Mouse (Mus musculus) limb, embryonic 13.5 days (tissue): ENCODE results near the gene Smagp. TPM values are rescaled to one million over a fixed set of nuclear protein-coding genes. Genes with fewer than 3 reads are reported as not detected.

Experiments used
- ATAC-seq: fragments of 200-750 bp; cut with Nextera tagmentation; 2 replicates; pipeline ENCODE4 v1.8.0; 2017; ENCODE audit warnings: low read depth, moderate number of reproducible peaks, moderate TSS enrichment; ENCODE audit not compliant: low FRiP score
- H3K27ac ChIP-seq: fragments of 300-500 bp; sonication (generic); 2 replicates; pipeline ENCODE4 v1.5.1; 2015; ENCODE audit warnings: inconsistent platforms, mild to moderate bottlenecking, moderate library complexity
- H3K27me3 ChIP-seq: fragments of 300-500 bp; sonication (generic); 2 replicates; pipeline ENCODE4 v1.6.1; 2015; ENCODE audit warnings: mild to moderate bottlenecking, inconsistent platforms
- H3K36me3 ChIP-seq: fragments of 300-500 bp; sonication (generic); 2 replicates; pipeline ENCODE4 v1.6.1; 2015; ENCODE audit warnings: inconsistent platforms, mild to moderate bottlenecking, moderate library complexity
- H3K4me1 ChIP-seq: fragments of 300-500 bp; sonication (generic); 2 replicates; pipeline ENCODE4 v1.6.1; 2015; ENCODE audit warnings: inconsistent platforms
- H3K4me2 ChIP-seq: fragments of 300-500 bp; sonication (generic); replicated peaks from 2 replicates; pipeline ENCODE4 v1.6.1; 2015; ENCODE audit warnings: inconsistent platforms, mild to moderate bottlenecking, moderate library complexity
- H3K4me3 ChIP-seq: fragments of 300-500 bp; sonication (generic); 2 replicates; pipeline ENCODE4 v1.5.1; 2015; ENCODE audit warnings: moderate library complexity, mild to moderate bottlenecking, inconsistent platforms
- H3K9ac ChIP-seq: fragments of 300-500 bp; sonication (generic); 2 replicates; pipeline ENCODE4 v1.6.1; 2015; ENCODE audit warnings: mild to moderate bottlenecking, inconsistent platforms
- H3K9me3 ChIP-seq: fragments of 300-500 bp; sonication (generic); 2 replicates; pipeline ENCODE4 v1.6.1; 2016; ENCODE audit warnings: inconsistent platforms
- WGBS: fragments of 180-500 bp; shearing (Covaris S2); methylation state at CpG from one replicate; pipeline ENCODE4 v1.1.7; 2015; 5-methylcytosine and 5-hydroxymethylcytosine counted together
- polyA plus RNA-seq: library from polyadenylated mRNA; unstranded; fragments of >200 nt; fragmentation: Nextera tagmentation; extraction: Ambion mirVana; gene quantifications from 2 replicates; pipeline ENCODE4 v1.2.1, GENCODE M21; 2015

The Smagp gene
- polyA plus RNA-seq, 1 experiment from 2014 or later: 8.5 TPM

DNA sequence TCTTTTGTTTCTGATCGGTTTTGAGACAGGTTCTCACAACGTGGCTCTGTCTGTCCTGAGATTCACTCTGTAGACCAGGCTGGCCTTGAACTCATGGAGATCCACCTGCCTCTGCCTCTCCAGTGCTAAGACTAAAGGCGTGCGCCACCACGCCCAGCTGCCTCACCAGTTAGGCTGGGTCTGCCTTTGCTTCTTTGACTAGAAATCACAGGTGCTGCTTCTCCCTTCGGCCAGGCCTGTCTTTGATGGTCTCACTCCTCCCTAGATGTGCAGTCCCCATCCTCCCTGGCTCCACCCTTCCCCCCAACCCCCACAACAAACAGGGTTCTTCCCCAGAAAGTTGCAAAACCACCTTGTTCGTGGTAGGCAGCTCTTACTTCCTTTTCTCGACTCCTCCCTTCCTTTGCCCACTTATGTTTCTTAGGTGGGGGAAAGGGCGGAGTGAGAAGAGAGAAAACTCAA lies 28.1 kb upstream of the Smagp start:
- H3K4me1 ChIP-seq: 0 out of 2 replicates have a peak, but pooled peaks cover 4% of the 10 kb centered on the region
- ATAC-seq: no peak
- H3K36me3 ChIP-seq: no peaks in the 10 kb centered on the region
- no peak overlapping the region for H3K4me3 ChIP-seq
- no peaks in the 10 kb centered on the region for H3K9me3 ChIP-seq
- no peak overlapping the region for H3K27ac ChIP-seq
- no peak overlapping the region for H3K9ac ChIP-seq
- peaks cover 20% of the 10 kb centered on the region for H3K27me3 ChIP-seq
- no peak overlapping the region for H3K4me2 ChIP-seq
- WGBS: 82% methylated on average over 9 of the region's 9 CpGs

DNA sequence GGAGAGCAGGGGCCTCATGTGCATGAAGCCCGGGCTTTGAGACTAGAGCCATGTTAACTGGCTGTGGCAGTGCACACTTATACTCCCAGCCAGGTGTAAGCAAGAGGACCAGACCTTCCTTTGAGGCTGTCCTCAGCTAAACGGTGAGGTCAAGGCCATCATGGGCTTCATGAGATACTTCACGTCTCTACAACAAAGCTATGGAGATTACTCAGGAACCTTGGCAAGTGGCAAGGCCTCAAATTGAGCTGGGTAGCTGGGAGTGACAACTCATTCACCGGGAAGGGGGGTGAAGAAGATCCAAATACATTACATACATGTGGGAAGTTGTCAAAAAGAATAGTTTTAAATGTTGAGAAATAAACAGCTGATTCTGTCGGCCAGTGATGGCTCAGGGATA lies 24.1 kb upstream of the Smagp start:
- no peak overlapping the region for H3K4me2 ChIP-seq
- H3K27me3 ChIP-seq: peaks cover 8% of the 10 kb centered on the region
- no peak for ATAC-seq
- H3K4me1 ChIP-seq: no peaks in the 10 kb centered on the region
- no peaks in the 10 kb centered on the region for H3K9me3 ChIP-seq
- H3K4me3 ChIP-seq: no peak overlapping the region
- 91% methylated on average over 5 of the region's 5 CpGs for WGBS
- no peaks in the 10 kb centered on the region for H3K36me3 ChIP-seq
- no peak overlapping the region for H3K27ac ChIP-seq
- H3K9ac ChIP-seq: no peak overlapping the region

DNA sequence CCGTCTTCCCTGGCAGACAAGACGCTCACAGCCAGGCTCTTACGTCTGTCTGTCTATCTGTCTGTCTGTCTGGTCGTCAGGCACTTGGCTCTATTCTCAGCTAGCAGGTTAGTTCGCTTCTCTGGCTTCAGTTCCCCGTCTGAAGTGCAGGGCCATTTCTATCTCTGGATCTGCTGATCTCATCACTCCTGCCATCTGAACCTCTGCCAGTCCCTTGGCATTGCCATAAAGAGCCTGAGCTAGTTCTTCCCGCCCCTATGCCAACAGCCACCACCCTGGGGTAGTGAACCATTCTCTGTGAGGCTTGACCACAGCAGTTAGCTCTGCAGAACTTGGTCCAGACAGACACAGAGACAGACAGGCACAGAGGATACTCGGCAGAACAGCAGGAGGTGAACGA lies 23.6 kb upstream of the Smagp start:
- Histone ChIP-seq H3K27me3 (peaks cover 4% of the 10 kb centered on the region; the same call in 1 of the 2 replicates), H3K9ac (no peak overlapping the region), H3K4me1 (no peaks in the 10 kb centered on the region), H3K9me3 (no peaks in the 10 kb centered on the region), H3K4me2 (no peak overlapping the region), H3K27ac (no peak overlapping the region), H3K36me3 (no peaks in the 10 kb centered on the region), H3K4me3 (no peak overlapping the region)
- ATAC-seq: no peak
- 80% methylated on average over 9 of the region's 9 CpGs for WGBS

DNA sequence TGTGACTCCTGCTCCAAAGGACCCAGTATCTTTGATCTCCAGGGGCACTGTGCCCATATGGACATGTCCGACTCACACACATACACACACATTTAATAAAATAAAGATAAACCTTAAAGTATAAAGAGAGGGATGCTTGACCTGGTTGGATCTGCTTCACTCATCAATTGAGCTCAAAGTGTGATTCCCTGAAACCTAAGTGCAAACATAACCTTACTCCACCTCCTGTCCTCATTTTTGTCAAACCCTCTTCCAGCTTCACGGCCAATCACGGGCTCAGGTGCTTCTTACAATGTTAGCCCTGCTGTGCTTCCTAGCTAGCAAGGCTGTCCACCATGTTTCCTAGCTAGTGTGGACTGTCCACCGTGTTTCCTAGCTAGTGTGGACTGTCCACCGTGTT lies 18.5 kb upstream of the Smagp start:
- 79% methylated on average over 5 of the region's 5 CpGs for WGBS
- Histone ChIP-seq H3K36me3 (no peaks in the 10 kb centered on the region), H3K4me1 (no peaks in the 10 kb centered on the region), H3K9ac (no peak overlapping the region), H3K4me3 (no peak overlapping the region), H3K4me2 (no peak overlapping the region), H3K27me3 (no peaks in the 10 kb centered on the region), H3K9me3 (no peaks in the 10 kb centered on the region), H3K27ac (no peak overlapping the region)
- ATAC-seq: no peak

DNA sequence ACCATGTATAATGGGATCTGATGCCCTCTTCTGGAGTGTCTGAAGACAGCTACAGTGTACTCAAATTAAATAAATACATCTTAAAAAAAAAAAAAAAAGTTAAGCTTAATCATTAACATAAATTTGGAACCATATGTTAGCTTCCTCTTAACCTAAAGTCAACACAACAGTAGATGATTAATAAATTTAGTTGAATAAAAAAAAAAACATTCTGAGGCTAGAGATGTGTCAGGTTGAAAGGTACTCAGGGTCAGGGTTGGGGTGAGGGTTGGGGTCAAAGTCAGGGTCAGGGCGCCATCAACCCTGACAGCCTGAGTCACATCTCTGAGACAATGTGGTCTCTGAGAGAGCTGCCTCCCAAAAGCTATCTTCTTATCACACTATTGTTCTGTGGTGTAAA lies 17.5 kb upstream of the Smagp start:
- Histone ChIP-seq H3K27ac (no peak overlapping the region), H3K36me3 (no peaks in the 10 kb centered on the region), H3K9ac (no peak overlapping the region), H3K9me3 (no peaks in the 10 kb centered on the region), H3K27me3 (no peaks in the 10 kb centered on the region), H3K4me1 (no peaks in the 10 kb centered on the region), H3K4me3 (no peak overlapping the region), H3K4me2 (no peak overlapping the region)
- no peak for ATAC-seq
- 90% methylated on average over 1 of the region's 1 CpGs for WGBS

DNA sequence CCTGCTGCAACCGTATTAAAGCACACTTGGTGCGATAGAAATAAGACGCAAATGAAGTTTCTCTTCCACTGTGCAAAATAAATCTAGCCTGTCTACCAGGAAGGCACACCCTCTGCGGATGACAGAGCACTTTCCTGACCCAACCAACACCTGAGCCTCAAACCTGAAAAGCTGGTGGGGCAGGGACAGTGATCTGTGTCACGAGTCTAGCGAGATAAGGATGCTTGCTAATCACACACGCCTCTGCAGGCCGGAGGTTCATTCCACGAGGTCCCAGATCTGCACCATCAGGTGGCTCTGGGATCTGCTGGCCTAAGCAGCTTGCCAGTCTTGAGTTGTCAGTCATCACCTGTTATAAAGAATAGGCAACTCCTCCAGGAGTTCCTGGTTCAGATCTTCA lies 14.9 kb upstream of the Smagp start:
- ATAC-seq: no peak
- Histone ChIP-seq H3K27ac (no peak overlapping the region), H3K4me1 (no peaks in the 10 kb centered on the region), H3K4me2 (no peak overlapping the region), H3K9ac (no peak overlapping the region), H3K27me3 (no peaks in the 10 kb centered on the region), H3K9me3 (no peaks in the 10 kb centered on the region), H3K4me3 (no peak overlapping the region), H3K36me3 (no peaks in the 10 kb centered on the region)
- 84% methylated on average over 9 of the region's 9 CpGs for WGBS

DNA sequence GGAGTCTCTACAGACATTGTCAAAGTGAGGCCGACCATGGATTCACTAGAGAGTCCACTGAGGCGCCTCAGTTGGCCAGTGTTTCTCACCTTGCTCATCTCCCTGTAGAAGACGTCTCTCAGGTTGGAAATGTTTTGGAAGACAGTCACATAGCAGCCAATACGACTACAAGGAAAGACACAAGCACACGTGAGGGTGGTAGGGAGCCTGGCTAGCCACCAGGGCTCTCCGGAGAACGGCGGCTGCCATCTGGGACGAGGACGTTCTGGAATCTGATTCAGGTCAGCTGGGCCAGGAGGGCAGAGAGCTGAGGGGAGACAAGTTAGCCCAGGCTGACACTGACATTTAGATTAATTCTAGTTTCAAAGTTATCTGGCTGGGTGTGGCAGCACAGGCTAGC lies 13.4 kb upstream of the Smagp start:
- Histone ChIP-seq H3K27me3 (no peaks in the 10 kb centered on the region; the same call in 1 of the 2 replicates), H3K9me3 (no peaks in the 10 kb centered on the region), H3K9ac (no peak overlapping the region), H3K4me1 (no peaks in the 10 kb centered on the region), H3K4me3 (no peak overlapping the region), H3K36me3 (no peaks in the 10 kb centered on the region), H3K4me2 (no peak overlapping the region), H3K27ac (no peak overlapping the region)
- ATAC-seq: no peak
- WGBS: 85% methylated on average over 10 of the region's 10 CpGs

DNA sequence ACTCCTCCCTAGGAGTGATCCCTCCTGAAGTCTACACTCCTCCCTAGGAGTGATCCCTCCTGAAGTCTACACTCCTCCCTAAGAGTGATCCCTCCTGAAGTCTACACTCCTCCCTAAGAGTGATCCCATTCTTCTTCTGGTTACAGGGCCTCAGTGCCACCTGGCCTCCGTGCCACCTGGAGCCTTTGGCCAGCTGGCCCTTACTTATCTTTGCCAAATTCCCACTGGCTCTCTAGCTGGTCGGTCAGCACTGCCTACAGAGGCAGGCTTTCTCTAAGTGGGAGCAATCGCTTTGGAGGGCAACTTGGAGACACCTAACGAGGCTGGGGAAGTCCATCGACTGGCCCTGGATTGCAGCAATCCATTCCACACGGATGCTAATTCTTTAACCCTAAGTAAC lies 9.4 kb upstream of the Smagp start:
- H3K4me1 ChIP-seq: no peaks in the 10 kb centered on the region
- no peak for ATAC-seq
- H3K4me3 ChIP-seq: no peak overlapping the region
- no peak overlapping the region for H3K4me2 ChIP-seq
- H3K36me3 ChIP-seq: no peaks in the 10 kb centered on the region
- 71% methylated on average over 6 of the region's 6 CpGs for WGBS
- H3K27ac ChIP-seq: no peak overlapping the region
- no peaks in the 10 kb centered on the region for H3K9me3 ChIP-seq
- no peak overlapping the region for H3K9ac ChIP-seq
- H3K27me3 ChIP-seq: no peaks in the 10 kb centered on the region; the same call in none of the 2 replicates

DNA sequence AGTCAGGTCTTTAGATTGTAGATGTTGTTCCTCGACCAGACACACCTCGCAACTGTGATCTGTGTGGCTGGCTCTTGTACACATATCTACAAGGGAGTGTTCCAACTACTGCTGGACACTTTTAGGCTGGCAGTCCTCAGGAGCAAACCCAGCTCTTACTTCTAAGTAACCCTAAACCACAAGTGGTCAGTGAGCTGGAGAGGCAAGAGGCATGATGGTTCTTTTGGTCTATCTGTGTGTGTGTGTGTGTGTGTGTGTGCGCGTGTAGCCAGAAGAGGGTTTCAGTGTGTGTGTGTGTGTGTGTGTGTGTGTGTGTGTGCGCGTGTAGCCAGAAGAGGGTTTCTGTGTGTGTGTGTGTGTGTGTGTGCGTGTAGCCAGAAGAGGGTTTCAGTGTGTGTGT lies 5.7 kb upstream of the Smagp start:
- H3K9ac ChIP-seq: no peak overlapping the region
- H3K27ac ChIP-seq: no peak overlapping the region
- H3K36me3 ChIP-seq: no peaks in the 10 kb centered on the region
- H3K27me3 ChIP-seq: peaks cover 27% of the 10 kb centered on the region
- no peaks in the 10 kb centered on the region for H3K9me3 ChIP-seq
- H3K4me1 ChIP-seq: peaks cover under 1% of the 10 kb centered on the region; the same call in 1 of the 2 replicates
- H3K4me2 ChIP-seq: no peak overlapping the region
- 95% methylated on average over 5 of the region's 7 CpGs for WGBS
- H3K4me3 ChIP-seq: no peak overlapping the region
- no peak for ATAC-seq

DNA sequence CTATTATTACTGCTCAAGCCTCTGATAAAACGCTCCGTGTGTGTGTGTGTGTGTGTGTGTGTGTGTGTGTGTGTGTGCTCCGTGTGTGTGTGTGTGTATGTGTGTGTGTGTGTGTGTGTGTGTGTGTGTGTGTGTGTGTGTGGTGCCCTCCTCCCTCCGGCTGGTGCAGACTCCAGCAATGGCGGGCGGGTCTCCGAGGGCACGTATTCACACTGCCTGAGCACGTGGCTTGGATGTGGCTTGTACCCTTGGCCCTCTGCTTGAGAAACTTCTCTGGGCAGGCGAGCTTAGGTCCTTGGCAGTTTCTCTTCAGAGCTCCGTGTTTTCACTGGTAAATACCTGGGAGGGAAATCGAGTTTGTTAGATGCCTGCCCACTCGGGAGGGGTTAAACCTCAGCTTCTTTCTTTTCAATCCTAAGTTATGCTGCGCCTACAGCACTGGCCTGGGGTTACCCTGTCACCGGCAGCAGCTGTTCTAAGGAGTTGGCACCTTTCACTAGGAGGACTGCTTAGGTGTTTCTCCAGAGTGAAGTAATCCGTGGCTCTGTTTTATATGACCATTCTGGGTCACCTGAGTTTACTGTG lies 4.6 kb upstream of the Smagp start:
- Histone ChIP-seq H3K4me3 (no peak overlapping the region), H3K9me3 (no peaks in the 10 kb centered on the region), H3K9ac (no peak overlapping the region), H3K27ac (no peak overlapping the region), H3K27me3 (peaks cover 38% of the 10 kb centered on the region), H3K4me1 (peaks cover 11% of the 10 kb centered on the region), H3K4me2 (no peak overlapping the region), H3K36me3 (no peaks in the 10 kb centered on the region)
- no peak for ATAC-seq
- WGBS: 61% methylated on average over 11 of the region's 16 CpGs

DNA sequence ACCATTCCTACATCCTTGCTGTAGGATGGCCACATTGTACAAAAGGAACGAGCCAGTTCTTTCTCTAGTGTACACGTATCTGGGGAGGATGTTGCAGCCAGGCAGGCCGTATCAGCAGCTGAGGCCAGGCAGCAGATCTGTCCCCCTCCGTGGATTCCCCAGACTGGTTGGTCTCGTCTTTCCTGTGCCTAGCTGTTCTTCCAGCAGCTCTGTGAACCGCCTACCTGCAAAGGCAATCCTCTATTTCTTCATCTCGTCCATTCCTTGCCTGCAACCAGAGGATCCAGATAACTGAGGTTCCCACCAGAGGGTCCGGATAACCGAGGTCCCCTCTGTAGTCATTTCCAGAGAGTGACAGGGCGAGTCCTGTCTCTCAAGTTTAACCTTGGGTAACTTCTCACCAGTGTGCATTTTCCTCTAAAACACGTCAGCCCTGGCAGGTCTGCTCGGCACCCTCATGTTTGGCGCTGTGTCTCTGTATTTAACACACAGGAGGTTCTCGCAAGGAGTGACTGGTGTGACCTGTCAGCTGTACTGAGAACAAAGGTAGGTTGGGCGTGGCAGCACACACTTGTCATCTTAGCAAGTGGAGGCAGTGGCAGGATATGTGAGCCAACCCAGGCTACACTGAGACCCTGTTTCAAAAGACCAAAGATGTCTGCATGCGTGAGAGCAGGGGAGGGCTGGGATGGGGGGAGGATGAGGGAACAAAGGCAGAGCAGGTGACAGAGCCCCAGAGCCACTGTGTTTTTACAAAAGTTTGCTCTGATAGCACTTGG lies 3.4 kb upstream of the Smagp start:
- no peaks in the 10 kb centered on the region for H3K9me3 ChIP-seq
- no peaks in the 10 kb centered on the region for H3K36me3 ChIP-seq
- WGBS: 74% methylated on average over 16 of the region's 16 CpGs
- ATAC-seq: no peak
- peaks cover 15% of the 10 kb centered on the region for H3K4me1 ChIP-seq
- no peak overlapping the region for H3K4me2 ChIP-seq
- H3K27ac ChIP-seq: no peak overlapping the region
- no peak overlapping the region for H3K9ac ChIP-seq
- H3K27me3 ChIP-seq: peaks cover 50% of the 10 kb centered on the region
- H3K4me3 ChIP-seq: no peak overlapping the region

DNA sequence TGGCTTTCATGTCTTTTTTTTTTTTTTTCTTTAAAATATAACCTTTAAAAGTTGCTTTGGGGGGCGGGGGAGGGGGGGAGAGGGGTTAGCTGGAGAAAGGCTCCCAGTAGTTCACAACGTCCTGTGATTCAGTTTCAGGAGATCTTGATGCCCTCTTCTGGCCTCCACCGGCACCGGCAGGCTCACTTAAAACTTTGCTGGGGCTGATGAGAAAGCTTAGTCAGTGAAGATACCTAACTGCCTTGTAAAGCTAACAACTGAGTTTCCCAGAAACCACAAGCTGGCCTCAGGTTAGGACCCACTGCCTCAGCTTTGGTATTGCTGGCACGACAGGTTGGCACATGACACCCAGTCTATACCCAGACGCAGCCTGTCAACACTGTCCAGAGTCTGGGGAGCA lies 921 bp upstream of the Smagp start:
- Histone ChIP-seq H3K9ac (no peak overlapping the region), H3K36me3 (no peaks in the 10 kb centered on the region), H3K4me2 (no peak overlapping the region), H3K9me3 (no peaks in the 10 kb centered on the region), H3K27me3 (peaks cover 72% of the 10 kb centered on the region), H3K27ac (no peak overlapping the region), H3K4me3 (no peak overlapping the region; the same call in 1 of the 2 replicates), H3K4me1 (peaks cover 15% of the 10 kb centered on the region)
- ATAC-seq: no peak
- WGBS: 15% methylated on average over 6 of the region's 6 CpGs
